Mouse (Mus musculus): ENCODE measurements around the gene Mxi1. TPM values are rescaled to one million over a fixed set of nuclear protein-coding genes. Genes with fewer than 3 reads are reported as not detected.

Mxi1 gene
- polyA plus RNA-seq, 1 experiment from 2014 or later, result 59.6 TPM

- H3K4me1 ChIP-seq (replicated peaks; ENCODE audit: control insufficient read depth, insufficient read depth, low read length), result no peaks in the 10 kb centered on the region
- no peak overlapping the region for H3K27ac ChIP-seq (ENCODE audit: low read depth, low read length)
- no peak overlapping the region for H3K4me2 ChIP-seq (replicated peaks; ENCODE audit: low read depth, low read length)
- ATAC-seq (ENCODE audit: low FRiP score), result no peak
- peaks cover 3% of the 10 kb centered on the region; the same call in 1 of the 2 replicates for H3K27me3 ChIP-seq (ENCODE audit: control insufficient read depth, insufficient read depth, low read length)
- no peak overlapping the region for H3K4me3 ChIP-seq (ENCODE audit: low read depth, low read length)
- WGBS, result 70% methylated on average over 16 of the region's 18 CpGs
- no peak for DNase-seq (ENCODE audit: low spot score)
- no peaks in the 10 kb centered on the region for H3K9me3 ChIP-seq (ENCODE audit: control insufficient read depth, low read length)
- H3K9ac ChIP-seq (ENCODE audit: low read depth, low read length), result no peak overlapping the region
- no peaks in the 10 kb centered on the region for H3K36me3 ChIP-seq (ENCODE audit: control insufficient read depth, insufficient read depth, low read length)
Measured at GRCm38 (mm10) chr19:53422358-53423308, 112.3 kb downstream of the Mxi1 start.

- no peaks in the 10 kb centered on the region for H3K9me3 ChIP-seq (ENCODE audit: control insufficient read depth, low read length)
- H3K27me3 ChIP-seq (ENCODE audit: control insufficient read depth, insufficient read depth, low read length), result peaks cover 3% of the 10 kb centered on the region; the same call in 1 of the 2 replicates
- no peaks in the 10 kb centered on the region for H3K36me3 ChIP-seq (ENCODE audit: control insufficient read depth, insufficient read depth, low read length)
- no peak overlapping the region for H3K9ac ChIP-seq (ENCODE audit: low read depth, low read length)
- H3K27ac ChIP-seq (ENCODE audit: low read depth, low read length), result no peak overlapping the region
- 25% methylated on average over 19 of the region's 19 CpGs for WGBS
- ATAC-seq (ENCODE audit: low FRiP score), result no peak
- H3K4me1 ChIP-seq (replicated peaks; ENCODE audit: control insufficient read depth, insufficient read depth, low read length), result no peaks in the 10 kb centered on the region
- DNase-seq (ENCODE audit: low spot score), result no peak
- H3K4me3 ChIP-seq (ENCODE audit: low read depth, low read length), result no peak overlapping the region
- no peak overlapping the region for H3K4me2 ChIP-seq (replicated peaks; ENCODE audit: low read depth, low read length)
Measured at GRCm38 (mm10) chr19:53423341-53423753, 113.0 kb downstream of the Mxi1 start.

GRCm38 (mm10) chr19:53423816-53424465, 113.6 kb downstream of the Mxi1 start:
- H3K27ac ChIP-seq (ENCODE audit: low read depth, low read length), result no peak overlapping the region
- H3K4me2 ChIP-seq (replicated peaks; ENCODE audit: low read depth, low read length), result no peak overlapping the region
- no peaks in the 10 kb centered on the region for H3K9me3 ChIP-seq (ENCODE audit: control insufficient read depth, low read length)
- no peaks in the 10 kb centered on the region for H3K4me1 ChIP-seq (replicated peaks; ENCODE audit: control insufficient read depth, insufficient read depth, low read length)
- no peaks in the 10 kb centered on the region for H3K36me3 ChIP-seq (ENCODE audit: control insufficient read depth, insufficient read depth, low read length)
- no peak overlapping the region for H3K4me3 ChIP-seq (ENCODE audit: low read depth, low read length)
- no peak for ATAC-seq (ENCODE audit: low FRiP score)
- DNase-seq (ENCODE audit: low spot score), result no peak
- peaks cover 3% of the 10 kb centered on the region; the same call in 1 of the 2 replicates for H3K27me3 ChIP-seq (ENCODE audit: control insufficient read depth, insufficient read depth, low read length)
- 58% methylated on average over 17 of the region's 17 CpGs for WGBS
- no peak overlapping the region for H3K9ac ChIP-seq (ENCODE audit: low read depth, low read length)

- H3K4me1 ChIP-seq (replicated peaks; ENCODE audit: control insufficient read depth, insufficient read depth, low read length), result no peaks in the 10 kb centered on the region
- peaks cover 3% of the 10 kb centered on the region; the same call in 1 of the 2 replicates for H3K27me3 ChIP-seq (ENCODE audit: control insufficient read depth, insufficient read depth, low read length)
- whole genome bisulfite sequencing, result 63% methylated on average over 18 of the region's 18 CpGs
- H3K36me3 ChIP-seq (ENCODE audit: control insufficient read depth, insufficient read depth, low read length), result no peaks in the 10 kb centered on the region
- ATAC-seq (ENCODE audit: low FRiP score) (no peak), DNase-seq (ENCODE audit: low spot score) (no peak)
- H3K9me3 ChIP-seq (ENCODE audit: control insufficient read depth, low read length), result no peaks in the 10 kb centered on the region
- no peak overlapping the region for H3K4me2 ChIP-seq (replicated peaks; ENCODE audit: low read depth, low read length)
- no peak overlapping the region for H3K4me3 ChIP-seq (ENCODE audit: low read depth, low read length)
- H3K27ac ChIP-seq (ENCODE audit: low read depth, low read length), result no peak overlapping the region
- no peak overlapping the region for H3K9ac ChIP-seq (ENCODE audit: low read depth, low read length)
Measured at GRCm38 (mm10) chr19:53424629-53425028, 114.3 kb downstream of the Mxi1 start.

Other genes with a start within 250 kb of the Mxi1 start
- gene Add3, start 170.1 kb upstream of the Mxi1 start, polyA plus RNA-seq (2014; fragmentation: Nextera tagmentation; extraction: Ambion mirVana), result 46.6 and 51.6 TPM in 2 replicates
- gene Gm10197, start 61.2 kb downstream of the Mxi1 start, polyA plus RNA-seq (2014; fragmentation: Nextera tagmentation; extraction: Ambion mirVana), result not detected in 2 replicates
- gene Smndc1, start 80.1 kb downstream of the Mxi1 start, polyA plus RNA-seq (2014; fragmentation: Nextera tagmentation; extraction: Ambion mirVana), result 51.5 and 56.0 TPM in 2 replicates
- 2.3 and 2.7 TPM in 2 replicates for gene Dusp5, start 218.6 kb downstream of the Mxi1 start, polyA plus RNA-seq (2014; fragmentation: Nextera tagmentation; extraction: Ambion mirVana)

All from hindbrain, embryonic 11.5 days (tissue).